ENCODE assay signal across 9 mouse cellular contexts in the genomic region with DNA sequence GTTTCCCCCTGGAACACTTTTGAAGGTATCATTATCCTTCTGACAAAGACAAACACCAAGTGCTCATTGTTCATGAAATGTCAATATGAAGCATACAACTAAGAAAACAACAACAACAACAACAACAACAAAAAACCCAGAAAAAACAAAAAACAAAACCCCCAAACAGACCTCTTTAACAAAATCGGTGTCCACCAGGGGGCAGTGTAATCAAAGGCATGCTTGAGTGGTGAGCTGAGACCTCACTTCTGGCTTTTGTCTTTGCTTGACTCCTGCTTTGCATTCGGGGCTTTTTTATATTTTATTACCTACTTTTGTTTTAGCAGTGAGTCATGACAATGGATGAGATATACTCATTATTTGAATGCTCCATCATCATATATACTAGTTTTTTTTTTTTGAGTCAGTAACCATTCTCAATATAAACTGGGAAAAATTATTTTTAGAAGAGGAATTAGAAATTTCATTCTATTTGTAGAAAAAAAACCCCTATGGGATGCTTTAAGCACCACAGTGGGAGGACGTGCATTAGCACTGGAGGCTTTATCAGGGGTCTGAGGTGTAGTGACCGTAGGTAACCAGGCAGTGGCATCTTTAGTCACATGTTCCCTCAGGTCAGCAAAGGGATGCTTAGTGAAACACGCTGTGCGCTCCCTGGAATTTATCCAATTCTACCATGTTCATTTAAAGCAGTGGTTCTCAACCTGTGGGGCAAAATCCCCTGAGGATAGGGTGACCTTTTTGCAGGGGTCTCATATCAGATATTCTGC. TPM values are rescaled to one million over a fixed set of nuclear protein-coding genes. Genes with fewer than 3 reads are reported as not detected.
DNase-seq lines count a peak whose midpoint lies in the region; ATAC-seq and TF ChIP-seq lines count a peak whose summit lies in the region.
"Had no signal": no experiment of that assay in that cellular context is flagged by ENCODE, and none has a peak within 500 bp of the region (broad histone marks: within the 10 kb centered on the region; RNA-seq: fewer than 3 reads in every experiment).

No protein-coding gene starts in this region.

- no peak overlapping the region for H3K9ac ChIP-seq in MEL (ENCODE audit: control insufficient read depth, low read depth, low read length, poor library complexity, severe bottlenecking)
- H3K9ac ChIP-seq in forebrain, embryonic 14.5 days (ENCODE audit: low read length) = no peak overlapping the region

- peaks cover 0 to 6% of the 10 kb centered on the region in 2 experiments for H3K27me3 ChIP-seq in MEL (ENCODE audit: control insufficient read depth in 1 of 2, insufficient read depth in 2 of 2, low read length in 2 of 2)
- H3K27me3 ChIP-seq in forebrain, embryonic 14.5 days (replicated peaks; ENCODE audit: control insufficient read depth, insufficient read depth, low read length) = no peaks in the 10 kb centered on the region

- 48% methylated on average over 6 of the region's 6 CpGs for WGBS in forebrain, embryonic 14.5 days

- 0 out of 2 replicates have a peak, but pooled peaks have one; percentile 40 for ATAC-seq in forebrain, embryonic 14.5 days
- no peak for ATAC-seq in megakaryocyte-erythroid progenitor cell, adult 5-6 weeks (replicated peaks; ENCODE audit: low FRiP score, low TSS enrichment, poor library complexity, severe bottlenecking)

- no peak for TF ChIP-seq EP300 in MEL (IDR thresholded peaks at IDR 0.05; ENCODE audit: low read depth in 1 of 2, low read length in 2 of 2)

- TF ChIP-seq POLR2A in MEL (IDR thresholded peaks at IDR 0.05; ENCODE audit: control insufficient read depth in 1 of 2, insufficient read depth in 1 of 2, low read depth in 1 of 2, low read length in 2 of 2, poor library complexity in 1 of 2) = no peak

- no peak overlapping the region for H3K4me2 ChIP-seq in forebrain, embryonic 14.5 days (ENCODE audit: low read length)

- H3K9me3 ChIP-seq in MEL (replicated peaks; ENCODE audit: insufficient read depth, low read length) = no peaks in the 10 kb centered on the region
- no peaks in the 10 kb centered on the region for H3K9me3 ChIP-seq in forebrain, embryonic 14.5 days (replicated peaks; ENCODE audit: control insufficient read depth, low read length)

- H3K27ac ChIP-seq in MEL (ENCODE audit: control insufficient read depth, low read depth, low read length) = no peak overlapping the region
- H3K27ac ChIP-seq in forebrain, embryonic 14.5 days (ENCODE audit: low read depth, low read length) = no peak overlapping the region

- H3K4me3 ChIP-seq in MEL (ENCODE audit: control insufficient read depth in 1 of 2, insufficient read depth in 1 of 2, low read depth in 2 of 2, low read length in 2 of 2) = no peak overlapping the region
- no peak overlapping the region for H3K4me3 ChIP-seq in forebrain, embryonic 14.5 days (ENCODE audit: low read depth, low read length)
- H3K4me3 ChIP-seq: myocyte had no signal

- TF ChIP-seq CTCF in MEL (IDR thresholded peaks at IDR 0.05 in 2 of 3, conservative IDR thresholded peaks at IDR 0.05 in 1 of 3; ENCODE audit: control insufficient read depth in 1 of 3, insufficient read depth in 1 of 3, low read depth in 2 of 3, low read length in 3 of 3, poor library complexity in 1 of 3, severe bottlenecking in 1 of 3) = peak; percentile 61 to 75 (median 74)

- DNase-seq in left cerebral cortex, adult 18-20 months (ENCODE audit: low spot score in 2 of 2) = peak; percentile 31 to 75
- DNase-seq in left cerebral cortex, adult 8-10 months (ENCODE audit: low spot score in 2 of 2) = no peak
- DNase-seq in MEL (ENCODE audit: low read depth, low spot score) = peak; percentile 69
- DNase-seq in c-Kit-negative CD71-positive TER-119-positive erythroid progenitor cells, embryonic 14.5 days (ENCODE audit: low read depth, low spot score) = peak; percentile 22
- peak; percentile 79 for DNase-seq in forebrain, embryonic 14.5 days (ENCODE audit: low spot score)
- DNase-seq in layer of hippocampus, postnatal 25 days (ENCODE audit: extremely low spot score in 1 of 2, low spot score in 1 of 2) = peak; percentile 39 to 85
- DNase-seq in naive thymus-derived CD4-positive, alpha-beta T cell, adult 2 months (ENCODE audit: low read depth) = peak; percentile 50

- no peaks in the 10 kb centered on the region for H3K79me2 ChIP-seq in MEL (ENCODE audit: control insufficient read depth, insufficient read depth, low read length, poor library complexity)

- H3K4me1 ChIP-seq in MEL (ENCODE audit: control insufficient read depth in 1 of 2, insufficient read depth in 2 of 2, low read length in 2 of 2) = no peaks in the 10 kb centered on the region
- no peaks in the 10 kb centered on the region for H3K4me1 ChIP-seq in forebrain, embryonic 14.5 days (ENCODE audit: control insufficient read depth, insufficient read depth, low read length)

- TF ChIP-seq RAD21 in MEL (IDR thresholded peaks at IDR 0.05; ENCODE audit: low read depth, low read length) = peak; percentile 67

- no peaks in the 10 kb centered on the region for H3K36me3 ChIP-seq in MEL (ENCODE audit: control insufficient read depth in 1 of 2, insufficient read depth in 2 of 2, low read length in 2 of 2)
- H3K36me3 ChIP-seq in forebrain, embryonic 14.5 days (ENCODE audit: control insufficient read depth, insufficient read depth, low read length) = no peaks in the 10 kb centered on the region

TF ChIP-seq in MEL, 35 proteins besides CTCF, POLR2A, EP300 and RAD21:
- no peak for TF ChIP-seq TBP (IDR thresholded peaks at IDR 0.05; ENCODE audit: low read depth, low read length)
- TF ChIP-seq ELF1 (IDR thresholded peaks at IDR 0.05; ENCODE audit: low read depth, low read length) = no peak
- TF ChIP-seq ZNF384 (IDR thresholded peaks at IDR 0.05; ENCODE audit: low read depth, low read length) = peak; percentile 37; the same call in 1 of the 2 replicates
- no peak for TF ChIP-seq USF1 (IDR thresholded peaks at IDR 0.05; ENCODE audit: low read depth, low read length)
- no peak for TF ChIP-seq ZMIZ1 (IDR thresholded peaks at IDR 0.05; ENCODE audit: low read depth, low read length)
- no peak for TF ChIP-seq MXI1 (IDR thresholded peaks at IDR 0.05; ENCODE audit: low read depth, low read length)
- TF ChIP-seq MYC (IDR thresholded peaks at IDR 0.05; ENCODE audit: low read depth, low read length) = 0 out of 2 replicates have a peak, but pooled peaks have one; percentile 34
- no peak for TF ChIP-seq MAX (IDR thresholded peaks at IDR 0.05; ENCODE audit: low read length)
- TF ChIP-seq CHD1 (IDR thresholded peaks at IDR 0.05; ENCODE audit: low read depth, low read length) = no peak
- TF ChIP-seq ETS1 (IDR thresholded peaks at IDR 0.05; ENCODE audit: low read depth, low read length) = no peak
- TF ChIP-seq ZC3H11A (IDR thresholded peaks at IDR 0.05; ENCODE audit: low read depth, low read length) = peak; percentile 44
- TF ChIP-seq MEF2A (IDR thresholded peaks at IDR 0.05; ENCODE audit: extremely low read depth, insufficient replicate concordance, low read depth, low read length, poor library complexity, severe bottlenecking) = no peak
- no peak for TF ChIP-seq BHLHE40 (IDR thresholded peaks at IDR 0.05; ENCODE audit: borderline replicate concordance, low read depth, low read length)
- TF ChIP-seq GATA1 (IDR thresholded peaks at IDR 0.05; ENCODE audit: low read depth, low read length) = no peak
- TF ChIP-seq UBTF (IDR thresholded peaks at IDR 0.05; ENCODE audit: borderline replicate concordance, insufficient read depth, low read depth, low read length) = no peak
- TF ChIP-seq MAFK (IDR thresholded peaks at IDR 0.05; ENCODE audit: borderline replicate concordance, low read depth, low read length) = no peak
- 0 out of 2 replicates have a peak, but pooled peaks have one; percentile 7 for TF ChIP-seq NELFE (IDR thresholded peaks at IDR 0.05; ENCODE audit: low read depth, low read length)
- no peak for TF ChIP-seq MAZ (IDR thresholded peaks at IDR 0.05; ENCODE audit: low read depth, low read length)
- no peak for TF ChIP-seq POLR2AphosphoS5 (IDR thresholded peaks at IDR 0.05; ENCODE audit: borderline replicate concordance, low read depth, low read length)
- TF ChIP-seq SMC3 (IDR thresholded peaks at IDR 0.05; ENCODE audit: low read depth, low read length) = peak; percentile 60

RNA-seq across cellular contexts. Expression of a gene that starts 30.8 kb away (rescaled TPM):
- under 1 TPM; 0.45 to 0.91 TPM for total RNA-seq in left cerebral cortex, adult 18-20 months (2021)
- total RNA-seq in left cerebral cortex, adult 8-10 months (2022) = 1 to 10 TPM in 3 of 4 experiments, under 1 TPM in 1; 0.53 to 1.5 (median 1.2) TPM
- total RNA-seq in MEL (2012; rRNA removed) = not detected in 2 replicates
- not detected for polyA plus RNA-seq in MEL (2012; ENCODE audit: insufficient read depth in 1 of 2, insufficient read length in 2 of 2, low read depth in 1 of 2, low replicate concordance in 2 of 2, missing spikeins in 1 of 2)
- polyA plus RNA-seq in forebrain, embryonic 14.5 days (2014; fragmentation: Nextera tagmentation; extraction: Ambion mirVana) = 1.5 and 2.1 TPM in 2 replicates
- total RNA-seq in layer of hippocampus, postnatal 25 days (2021) = 1 to 10 TPM; 3.8 to 4.6 TPM
- total RNA-seq in megakaryocyte-erythroid progenitor cell, adult 5-6 weeks (2014; fragmentation: Nextera tagmentation) = not detected in 2 replicates
- not detected in 2 replicates for total RNA-seq in megakaryocyte-erythroid progenitor cell, adult 5-6 weeks (2017)

RNA-seq across cellular contexts. Expression of a gene that starts 58.4 kb away (rescaled TPM):
- total RNA-seq in left cerebral cortex, adult 18-20 months (2021) = 10 to 100 TPM; 17.8 to 19.8 TPM
- 10 to 100 TPM; 17.2 to 20.3 (median 19.2) TPM for total RNA-seq in left cerebral cortex, adult 8-10 months (2022)
- 3.1 and 3.5 TPM in 2 replicates for total RNA-seq in MEL (2012; rRNA removed)
- polyA plus RNA-seq in MEL (2012; ENCODE audit: insufficient read depth in 1 of 2, insufficient read length in 2 of 2, low read depth in 1 of 2, low replicate concordance in 2 of 2, missing spikeins in 1 of 2) = 1 to 10 TPM in 1 of 2 experiments, not detected in 1; 4.1 TPM
- 10.2 and 14.7 TPM in 2 replicates for polyA plus RNA-seq in forebrain, embryonic 14.5 days (2014; fragmentation: Nextera tagmentation; extraction: Ambion mirVana)
- total RNA-seq in layer of hippocampus, postnatal 25 days (2021) = 10 to 100 TPM; 18.8 to 20.7 TPM
- total RNA-seq in megakaryocyte-erythroid progenitor cell, adult 5-6 weeks (2014; fragmentation: Nextera tagmentation) = 4.8 and 6.4 TPM in 2 replicates
- 0.94 and 6.0 TPM in 2 replicates for total RNA-seq in megakaryocyte-erythroid progenitor cell, adult 5-6 weeks (2017)

Comparison
In these comparisons a context has a peak if more than half of its experiments do, and no peak if none do; other contexts are left out.
1. DNase-seq: peak in left cerebral cortex, adult 18-20 months (2 of 2), MEL (single experiment), c-Kit-negative CD71-positive TER-119-positive erythroid progenitor cells, embryonic 14.5 days (single experiment), forebrain, embryonic 14.5 days (single experiment), layer of hippocampus, postnatal 25 days (2 of 2) and naive thymus-derived CD4-positive, alpha-beta T cell, adult 2 months (single experiment); none in left cerebral cortex, adult 8-10 months (0 of 2).